Comparison of ENCODE assay signal across 8 mouse cellular contexts in genomic region chr4:126256131-126256791, GRCm38 (mm10). TPM values are rescaled to one million over a fixed set of nuclear protein-coding genes. Genes with fewer than 3 reads are reported as not detected.
DNase-seq lines count a peak whose midpoint lies in the region; ATAC-seq and TF ChIP-seq lines count a peak whose summit lies in the region.

Gene Map7d1, minus strand, starts transcription at chr4:126256343.

- H3K4me3 ChIP-seq in G1E (ENCODE audit: low read depth, low read length) = peak within 1 kb of the TSS; percentile 79
- peak within 1 kb of the TSS; percentile 97 for H3K4me3 ChIP-seq in cerebellum, adult 2 months (replicated peaks; ENCODE audit: insufficient read depth, low read depth, low read length)
- H3K4me3 ChIP-seq in lung, embryonic 15.5 days = peak within 1 kb of the TSS; percentile 97
- H3K4me3 ChIP-seq in olfactory bulb, adult 2 months (ENCODE audit: insufficient read depth, low read depth, low read length) = peak within 1 kb of the TSS; percentile 89

- peaks cover 18% of the 10 kb centered on the region for H3K36me3 ChIP-seq in G1E (replicated peaks)
- no peaks in the 10 kb centered on the region for H3K36me3 ChIP-seq in lung, embryonic 15.5 days

- H3K27me3 ChIP-seq in G1E (ENCODE audit: insufficient read depth, low read length) = peaks cover 15% of the 10 kb centered on the region
- H3K27me3 ChIP-seq in cerebellum, adult 2 months (ENCODE audit: control insufficient read depth, insufficient read depth, low read length) = no peaks in the 10 kb centered on the region
- no peaks in the 10 kb centered on the region for H3K27me3 ChIP-seq in lung, embryonic 15.5 days

- peak; percentile 84 for DNase-seq in G1E (ENCODE audit: low spot score)
- peak; percentile 92 to 95 for DNase-seq in cerebellum, adult 2 months
- DNase-seq in forelimb bud, embryonic 11.5 days (ENCODE audit: low read depth, low spot score) = peak; percentile 89
- DNase-seq in heart, postnatal 4 days = peak; percentile 91
- peak; percentile 78 to 86 for DNase-seq in layer of hippocampus, adult 8-10 months (ENCODE audit: low spot score in 2 of 2)
- peak; percentile 65 to 74 for DNase-seq in thymus, adult 18-20 months

- H3K9ac ChIP-seq in lung, embryonic 15.5 days = peak within 1 kb of the TSS; percentile 98

- H3K27ac ChIP-seq in cerebellum, adult 2 months (ENCODE audit: insufficient read depth, low read length) = peak within 1 kb of the TSS; percentile 100
- peak within 1 kb of the TSS; percentile 94 for H3K27ac ChIP-seq in lung, embryonic 15.5 days
- peak within 1 kb of the TSS; percentile 100 for H3K27ac ChIP-seq in olfactory bulb, adult 2 months (ENCODE audit: insufficient read depth, low read depth, low read length)

- no peaks in the 10 kb centered on the region for H3K9me3 ChIP-seq in G1E (replicated peaks)
- H3K9me3 ChIP-seq in lung, embryonic 15.5 days = no peaks in the 10 kb centered on the region

- H3K4me2 ChIP-seq in lung, embryonic 15.5 days = peak within 1 kb of the TSS; percentile 91

- peaks cover 84% of the 10 kb centered on the region for H3K4me1 ChIP-seq in G1E (ENCODE audit: insufficient read depth, low read depth, low read length)
- H3K4me1 ChIP-seq in cerebellum, adult 2 months (ENCODE audit: control insufficient read depth, insufficient read depth, low read length) = peaks cover 39% of the 10 kb centered on the region
- peaks cover 75% of the 10 kb centered on the region for H3K4me1 ChIP-seq in lung, embryonic 15.5 days
- peaks cover 47% of the 10 kb centered on the region for H3K4me1 ChIP-seq in olfactory bulb, adult 2 months (ENCODE audit: control insufficient read depth, insufficient read depth, low read length)

- TF ChIP-seq POLR2A in cerebellum, adult 2 months (IDR thresholded peaks at IDR 0.05; ENCODE audit: borderline replicate concordance, insufficient read depth, low read length) = peak; percentile 69
- peak; percentile 83 for TF ChIP-seq POLR2A in olfactory bulb, adult 2 months (IDR thresholded peaks at IDR 0.05; ENCODE audit: insufficient read depth, low read depth, low read length)

- ATAC-seq in G1E (ENCODE audit: extremely low read depth, insufficient number of reproducible peaks, low FRiP score, poor library complexity, severe bottlenecking) = peak; percentile 32
- ATAC-seq in lung, embryonic 15.5 days (ENCODE audit: borderline replicate concordance, extremely low read depth, low FRiP score, low TSS enrichment) = peak; percentile 80

- TF ChIP-seq CTCF in G1E (IDR thresholded peaks at IDR 0.05; ENCODE audit: low read depth, low read length) = no peak
- TF ChIP-seq CTCF in cerebellum, adult 2 months (IDR thresholded peaks at IDR 0.05; ENCODE audit: borderline replicate concordance, insufficient read depth, low read depth, low read length) = no peak
- no peak for TF ChIP-seq CTCF in olfactory bulb, adult 2 months (IDR thresholded peaks at IDR 0.05; ENCODE audit: insufficient read depth, low read depth, low read length)

- under 1% methylated on average over 59 of the region's 59 CpGs for WGBS in cerebellum, adult 2 months
- under 1% methylated on average over 55 of the region's 59 CpGs for WGBS in lung, embryonic 15.5 days
- WGBS in olfactory bulb, adult 2 months = under 1% methylated on average over 59 of the region's 59 CpGs

RNA-seq across cellular contexts. Expression of gene Map7d1, which starts in this region (rescaled TPM):
- total RNA-seq in G1E (2014; fragmentation: Nextera tagmentation) (9.5 and 15.2 TPM in 2 replicates), G1E (2017) (8.0 and 9.5 TPM in 2 replicates)
- 73.8 and 89.4 TPM in 2 replicates for polyA plus RNA-seq in G1E (2012)
- polyA plus RNA-seq in cerebellum, adult 2 months (2012; rRNA removed) = 274 and 283 TPM in 2 replicates
- 100 to 1,000 TPM; 182 to 197 TPM for total RNA-seq in heart, postnatal 4 days (2021)
- total RNA-seq in layer of hippocampus, adult 8-10 months (2022) = 100 to 1,000 TPM; 240 to 257 (median 248) TPM
- 40.8 and 45.3 TPM in 2 replicates for polyA plus RNA-seq in lung, embryonic 15.5 days (2015; fragmentation: Nextera tagmentation; extraction: Ambion mirVana)
- 379 TPM in 1 of 2 replicates, not detected in the other for polyA plus RNA-seq in olfactory bulb, adult 2 months (2012; ENCODE audit: insufficient read depth, insufficient read length, low replicate concordance, missing spikeins)

Comparison
In these comparisons a context has a peak if more than half of its experiments do, and no peak if none do; other contexts are left out.
1. Peak in every context shown above with its lines: DNase-seq, ATAC-seq, H3K4me3 ChIP-seq and H3K27ac ChIP-seq.
2. RNA of gene Map7d1 (total RNA-seq): 240 to 257 TPM in layer of hippocampus, adult 8-10 months and 182 to 197 TPM in heart, postnatal 4 days; 8.0 to 15.2 TPM in G1E; every median in the first group is over 10 times any median in the second.